Mouse (Mus musculus): ENCODE measurements around the gene Arhgdib. TPM values are rescaled to one million over a fixed set of nuclear protein-coding genes. Genes with fewer than 3 reads are reported as not detected.

The Arhgdib gene
- polyA plus RNA-seq, 1 experiment from 2014 or later = 966 TPM

DNA sequence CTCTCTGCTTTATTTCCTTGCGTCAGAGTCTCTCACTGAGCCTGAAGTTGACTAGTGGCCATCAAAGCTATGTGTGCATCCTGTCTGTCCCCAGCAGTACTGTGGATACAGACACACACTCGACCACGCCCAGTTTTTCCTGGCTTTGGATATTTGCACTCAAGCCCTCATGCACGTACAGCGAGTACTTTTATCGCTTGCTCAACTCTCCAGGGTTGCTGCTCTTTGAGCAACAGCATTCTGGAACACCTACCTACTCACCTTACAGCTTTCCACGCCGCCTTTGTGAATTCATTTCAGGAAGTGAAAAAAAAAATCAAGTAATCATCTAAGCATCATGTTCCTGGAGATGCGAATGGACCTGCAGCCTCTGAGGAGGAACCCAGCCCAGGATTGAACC is 11.2 kb upstream of the Arhgdib start:
- no peak for DNase-seq (ENCODE audit: low spot score)

- DNase-seq (ENCODE audit: low spot score) = no peak
Observed at GRCm38 (mm10) chr6:136950171-136950570, 8.5 kb upstream of the Arhgdib start.

DNA sequence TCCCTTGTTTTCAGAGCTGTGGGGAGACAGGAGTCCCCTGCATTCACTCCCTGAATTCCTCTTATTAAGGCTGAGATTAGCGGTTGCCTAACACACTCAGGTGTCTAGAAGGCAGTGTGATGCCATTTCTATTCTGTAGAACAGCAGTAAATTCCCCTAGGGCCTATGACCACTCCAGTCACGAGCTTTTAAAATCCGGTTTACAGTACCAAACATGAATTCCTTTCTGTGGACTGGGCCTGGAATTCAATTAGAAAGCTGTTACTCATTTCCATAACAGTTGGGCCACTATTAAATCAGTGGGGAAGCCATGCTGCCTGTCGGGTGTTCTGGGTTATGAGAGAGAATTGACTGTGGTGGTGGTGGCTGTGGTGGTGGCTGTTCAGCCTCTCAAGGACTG is 6.0 kb upstream of the Arhgdib start:
- no peak for DNase-seq (ENCODE audit: low spot score)

- peak; percentile 56 for DNase-seq (ENCODE audit: low spot score)
Observed at GRCm38 (mm10) chr6:136946943-136947342, 5.2 kb upstream of the Arhgdib start.

GRCm38 (mm10) chr6:136946241-136946640 is 4.5 kb upstream of the Arhgdib start:
- no peak for DNase-seq (ENCODE audit: low spot score)

- peak; percentile 32 for DNase-seq (ENCODE audit: low spot score)
Observed at GRCm38 (mm10) chr6:136944511-136944910, 2.8 kb upstream of the Arhgdib start.

DNA sequence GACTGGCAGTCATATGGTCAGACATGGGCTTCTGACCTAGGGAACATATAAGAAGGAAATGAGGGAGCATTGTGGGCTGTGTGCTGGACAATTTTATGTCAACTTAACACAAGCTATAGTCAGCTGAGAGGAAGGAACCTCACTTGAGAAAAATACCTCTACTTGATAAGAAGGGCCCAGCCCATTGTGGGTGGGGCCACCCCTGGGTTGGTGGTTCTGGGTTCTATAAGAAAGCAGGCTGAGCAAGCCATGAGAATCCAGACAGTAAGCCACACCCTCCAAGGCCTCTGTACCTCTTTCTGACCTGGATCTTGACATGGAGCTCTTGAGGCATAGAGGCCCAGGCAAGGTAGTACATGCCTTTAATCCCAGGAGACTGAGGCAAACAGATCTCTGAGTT is 1.7 kb upstream of the Arhgdib start:
- DNase-seq (ENCODE audit: low spot score) = no peak

- DNase-seq (ENCODE audit: low spot score) = no peak
Observed at GRCm38 (mm10) chr6:136942280-136942679, 581 bp upstream of the Arhgdib start.

GRCm38 (mm10) chr6:136940188-136940960 is 1.3 kb downstream of the Arhgdib start:
- DNase-seq (ENCODE audit: low spot score) = peak; percentile 71

GRCm38 (mm10) chr6:136939326-136940187 is 2.1 kb downstream of the Arhgdib start:
- DNase-seq (ENCODE audit: low spot score) = peak; percentile 69

GRCm38 (mm10) chr6:136938331-136939126 is 3.2 kb downstream of the Arhgdib start:
- peak; percentile 38 for DNase-seq (ENCODE audit: low spot score)

DNA sequence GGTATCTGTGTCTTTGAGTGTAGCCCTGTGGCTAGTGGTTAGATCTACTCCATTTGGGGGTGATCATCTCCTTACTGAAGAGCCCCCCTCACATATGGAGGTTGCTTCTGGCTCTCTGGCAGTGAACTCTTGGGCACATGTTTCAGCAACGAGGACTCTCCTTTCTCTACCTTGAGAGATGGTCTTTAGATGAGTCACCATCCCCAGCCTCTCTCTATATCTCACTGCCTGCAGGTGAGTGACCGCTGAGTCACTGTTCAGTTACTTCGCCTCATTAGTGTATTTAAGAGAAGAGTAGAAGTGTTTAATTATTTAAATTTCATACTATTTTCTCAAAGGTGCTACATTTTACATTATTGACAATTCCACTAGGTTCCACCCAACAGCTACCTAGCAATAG is 4.6 kb downstream of the Arhgdib start:
- no peak for DNase-seq (ENCODE audit: low spot score)

- DNase-seq (ENCODE audit: low spot score) = no peak
Observed at GRCm38 (mm10) chr6:136936361-136936760, 5.3 kb downstream of the Arhgdib start.

GRCm38 (mm10) chr6:136935233-136935632 is 6.5 kb downstream of the Arhgdib start:
- DNase-seq (ENCODE audit: low spot score) = peak; percentile 58

DNA sequence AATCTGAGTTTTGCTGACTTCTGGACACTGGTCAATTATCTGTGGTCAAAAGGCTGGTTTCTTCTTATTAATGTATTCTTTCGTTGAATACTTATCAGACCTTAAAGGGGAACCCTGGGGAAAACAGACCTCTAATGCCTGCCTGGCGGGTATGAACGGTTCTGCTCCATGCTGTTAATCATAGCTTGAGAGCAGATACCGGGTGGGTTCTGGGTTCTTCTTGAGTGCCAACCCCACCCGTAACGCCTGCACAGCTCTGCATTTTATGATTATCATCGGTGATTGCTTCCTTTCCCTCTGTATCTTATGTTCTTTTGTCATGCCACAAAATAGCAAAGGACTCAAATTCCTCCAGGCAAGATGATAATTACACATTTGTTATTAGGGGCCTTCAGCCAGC is 7.6 kb downstream of the Arhgdib start:
- DNase-seq (ENCODE audit: low spot score) = no peak

DNA sequence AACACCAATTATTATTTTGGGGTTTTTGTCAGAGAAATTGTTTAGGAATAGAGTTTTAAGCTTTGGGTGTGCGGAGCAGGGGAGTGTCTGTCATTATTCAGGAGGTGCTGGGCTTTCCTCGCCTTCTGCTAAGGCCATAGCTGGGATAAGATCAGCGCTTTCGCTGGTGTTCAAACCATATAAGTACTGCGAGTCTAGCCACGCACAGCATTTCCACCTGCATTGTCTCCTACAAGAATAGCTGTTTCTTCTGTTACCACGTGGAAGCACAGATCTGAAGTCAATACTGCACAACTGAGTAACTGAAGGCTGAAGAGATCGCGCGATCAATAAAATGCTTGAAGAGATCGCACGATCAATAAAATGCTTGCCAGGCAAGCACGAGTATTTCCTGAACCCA is 10.5 kb downstream of the Arhgdib start:
- DNase-seq (ENCODE audit: low spot score) = peak; percentile 29

DNA sequence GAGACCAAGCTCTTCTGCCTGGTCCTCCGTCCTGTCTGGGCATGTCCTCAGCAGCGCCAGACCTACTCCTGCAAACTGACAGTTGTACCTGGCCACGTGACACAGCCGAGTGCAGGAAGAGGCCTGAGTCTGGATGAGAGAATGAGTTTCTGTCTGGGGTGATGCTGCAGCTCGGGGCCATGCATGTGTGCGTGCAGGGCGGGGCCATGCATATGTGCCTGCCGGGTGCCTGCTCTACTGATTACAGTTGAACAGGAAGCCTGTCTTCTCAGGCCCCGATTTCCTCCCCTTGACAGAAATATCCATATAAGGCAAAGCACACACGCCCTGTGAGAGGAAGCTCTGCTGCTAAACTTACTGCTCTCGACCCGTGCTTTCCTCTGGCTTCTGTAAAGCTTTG is 11.0 kb downstream of the Arhgdib start:
- DNase-seq (ENCODE audit: low spot score) = peak; percentile 92

DNA sequence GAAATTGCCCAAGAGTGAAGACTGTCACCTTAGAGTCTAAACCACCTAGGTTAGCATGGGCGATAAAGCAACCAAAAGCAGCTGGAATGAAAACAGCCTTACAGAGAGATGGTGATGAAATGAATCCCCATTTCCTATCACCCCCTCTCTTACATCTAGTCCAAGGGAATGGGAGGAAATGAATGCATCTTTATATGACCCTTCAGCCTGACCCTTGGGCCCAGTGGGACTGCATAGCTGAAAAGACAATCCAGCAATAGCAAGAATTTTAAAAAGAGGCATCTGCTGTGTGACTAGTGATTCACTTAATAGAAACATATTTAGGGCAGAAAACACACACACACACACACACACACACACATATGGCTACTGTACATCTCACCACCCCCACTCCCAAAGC is 14.1 kb downstream of the Arhgdib start:
- DNase-seq (ENCODE audit: low spot score) = no peak

GRCm38 (mm10) chr6:136925049-136925448 is 16.6 kb downstream of the Arhgdib start:
- no peak for DNase-seq (ENCODE audit: low spot score)

GRCm38 (mm10) chr6:136923532-136923931 is 18.2 kb downstream of the Arhgdib start, which contains the start of gene Pde6h:
Gene Pde6h (plus strand): TSS chr6:136923832.
- DNase-seq (ENCODE audit: low spot score) = no peak

- no peak for DNase-seq (ENCODE audit: low spot score)
Observed at GRCm38 (mm10) chr6:136922871-136923270, 18.8 kb downstream of the Arhgdib start.

- DNase-seq (ENCODE audit: low spot score) = no peak
Observed at GRCm38 (mm10) chr6:136922080-136922479, 19.6 kb downstream of the Arhgdib start, which contains the start of gene Erp27. Gene Erp27 (minus strand): TSS chr6:136922180.

Data from thymus, postnatal 0 days (tissue).